Mouse (Mus musculus) lung, postnatal 0 days (tissue): Measurements from ENCODE around the gene F11r. TPM values are rescaled to one million over a fixed set of nuclear protein-coding genes. Genes with fewer than 3 reads are reported as not detected.
A peak's percentile ranks its signal among the peaks of the same experiment; 100 is the strongest.

Experiments
- ATAC-seq: fragments of 200-750 bp; cut with Nextera tagmentation; 2 replicates; pipeline ENCODE4 v1.8.0; 2017; ENCODE audit warnings: moderate library complexity
- DNase-seq: peaks from one replicate; pipeline ENCODE4 v3.0.0-alpha.2; 2016; ENCODE audit warnings: low spot score
- H3K27ac ChIP-seq: fragments of 300-500 bp; sonication (generic); 2 replicates; pipeline ENCODE4 v1.5.1; 2014; ENCODE audit warnings: antibody characterized with exemption, mild to moderate bottlenecking, low read length, mixed read lengths
- H3K27me3 ChIP-seq: fragments of 300-500 bp; sonication (generic); replicated peaks from 2 replicates; pipeline ENCODE4 v1.6.1; 2014; ENCODE audit warnings: low read length, mixed read lengths; ENCODE audit not compliant: insufficient read depth
- H3K36me3 ChIP-seq: fragments of 300-500 bp; sonication (generic); 2 replicates; pipeline ENCODE4 v1.6.1; 2014; ENCODE audit warnings: low read length, mixed read lengths; ENCODE audit not compliant: insufficient read depth
- H3K4me1 ChIP-seq: fragments of 300-500 bp; sonication (generic); 2 replicates; pipeline ENCODE4 v1.6.1; 2014; ENCODE audit warnings: antibody characterized with exemption, low read depth, low read length, mixed read lengths; ENCODE audit not compliant: insufficient read depth
- H3K4me2 ChIP-seq: fragments of 300-500 bp; sonication (generic); replicated peaks from 2 replicates; pipeline ENCODE4 v1.6.1; 2014; ENCODE audit warnings: low read depth, mild to moderate bottlenecking, low read length, moderate library complexity, mixed read lengths
- H3K4me3 ChIP-seq: fragments of 300-500 bp; sonication (generic); 2 replicates; pipeline ENCODE4 v1.5.1; 2014; ENCODE audit warnings: low read depth, low read length
- H3K9ac ChIP-seq: fragments of 300-500 bp; sonication (generic); replicated peaks from 2 replicates; pipeline ENCODE4 v1.6.1; 2014; ENCODE audit warnings: low read depth, mild to moderate bottlenecking
- H3K9me3 ChIP-seq: fragments of 300-500 bp; sonication (generic); 2 replicates; pipeline ENCODE4 v1.6.1; 2016; ENCODE audit warnings: low read length, mixed read lengths
- CTCF ChIP-seq: IDR thresholded peaks from 2 replicates; pipeline ENCODE4 v1.5.1; 2016; ENCODE audit warnings: antibody characterized with exemption, mild to moderate bottlenecking
- EP300 ChIP-seq: IDR thresholded peaks from 2 replicates; pipeline ENCODE4 v1.6.1; 2016; ENCODE audit warnings: antibody characterized with exemption, mild to moderate bottlenecking, control low read depth
- whole genome bisulfite sequencing: fragments of 180-500 bp; shearing (Covaris S2); extraction: QIAGEN DNeasy Blood & Tissue Kit; methylation state at CpG from one replicate; pipeline ENCODE4 v1.1.7; 2014; 5-methylcytosine and 5-hydroxymethylcytosine counted together
- polyA plus RNA-seq: library from polyadenylated mRNA; unstranded; fragments of >200 nt; fragmentation: Nextera tagmentation; extraction: Ambion mirVana; gene quantifications from 2 replicates; pipeline ENCODE4 v1.2.1, GENCODE M21; 2015

Gene F11r
- polyA plus RNA-seq, 1 experiment from 2014 or later = 177 TPM

DNA sequence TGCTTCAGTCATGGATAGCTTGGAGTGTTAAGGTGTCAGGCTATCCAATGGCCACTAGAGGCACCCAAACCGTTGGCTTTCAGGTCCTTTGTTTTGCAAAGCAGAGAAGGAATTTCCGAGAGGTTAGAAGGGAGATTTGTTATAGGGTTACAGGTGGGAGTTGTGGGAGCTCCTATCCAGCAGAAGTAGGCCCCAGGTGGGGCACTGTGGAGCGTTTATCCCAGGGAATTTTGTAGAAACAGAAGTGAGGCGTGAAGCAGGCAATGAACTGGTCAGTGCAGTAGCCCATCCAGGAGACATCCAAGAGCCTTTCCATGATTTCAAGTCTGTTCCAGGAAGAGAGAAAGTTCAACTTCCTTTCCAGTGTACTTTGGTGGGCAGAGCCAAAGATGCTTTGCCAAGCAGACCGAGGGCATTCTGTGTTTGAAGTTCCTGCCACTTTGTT is 64.3 kb downstream of the F11r start:
- H3K4me3 ChIP-seq = no peak overlapping the region
- H3K27ac ChIP-seq = peak overlapping the region; percentile 69
- H3K4me2 ChIP-seq = peak overlapping the region; percentile 30; the same call in 1 of the 2 replicates
- TF ChIP-seq EP300 (no peak), CTCF (peak; percentile 82)
- no peaks in the 10 kb centered on the region for H3K36me3 ChIP-seq
- ATAC-seq = no peak
- WGBS = 5% methylated on average over 5 of the region's 5 CpGs
- DNase-seq = peak; percentile 75
- no peaks in the 10 kb centered on the region for H3K4me1 ChIP-seq
- no peaks in the 10 kb centered on the region for H3K9me3 ChIP-seq
- H3K27me3 ChIP-seq = no peaks in the 10 kb centered on the region
- no peak overlapping the region for H3K9ac ChIP-seq

DNA sequence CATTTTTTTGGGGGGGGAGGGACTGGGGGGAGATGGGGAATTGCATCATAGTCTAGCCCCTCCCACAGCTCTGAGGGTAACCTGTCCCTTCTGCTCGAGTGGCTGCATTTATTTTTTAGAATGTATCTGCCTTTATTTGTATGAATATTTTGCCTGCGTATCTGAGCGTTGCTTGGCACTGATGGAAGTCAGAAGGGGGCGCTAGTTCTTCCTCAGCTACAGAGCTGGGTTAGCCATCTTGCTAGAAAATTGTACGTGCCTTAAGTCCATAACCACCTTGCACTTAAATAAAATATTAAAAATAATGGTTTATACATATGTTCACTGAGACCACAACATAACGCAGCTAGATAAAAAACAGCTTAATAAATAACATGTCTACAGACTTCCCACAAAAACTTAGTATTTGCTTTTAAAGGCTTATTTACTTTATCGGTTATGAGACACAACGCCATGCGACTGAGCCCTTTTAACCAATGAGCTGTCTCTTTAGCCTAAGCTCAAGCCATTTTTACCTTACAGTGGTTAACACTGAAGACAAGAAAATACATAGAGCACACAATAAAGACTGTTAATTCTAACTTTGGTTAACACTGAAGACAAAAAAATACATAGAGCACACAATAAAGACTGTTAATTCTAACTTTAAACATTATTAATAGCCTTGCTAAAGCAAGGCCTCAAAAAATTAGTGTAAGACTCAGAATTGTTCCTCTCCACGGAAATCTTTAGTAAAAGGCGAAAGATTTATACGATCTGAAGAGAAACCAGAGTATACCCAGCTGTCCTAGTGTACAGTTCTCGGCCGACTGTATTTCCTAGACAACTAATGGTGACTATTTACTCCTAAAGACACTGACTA is 65.3 kb downstream of the F11r start:
- H3K27me3 ChIP-seq = no peaks in the 10 kb centered on the region
- DNase-seq (peak; percentile 87), ATAC-seq (peak; percentile 80)
- no peaks in the 10 kb centered on the region for H3K4me1 ChIP-seq
- H3K9me3 ChIP-seq = no peaks in the 10 kb centered on the region
- no peaks in the 10 kb centered on the region for H3K36me3 ChIP-seq
- H3K27ac ChIP-seq = peak overlapping the region; percentile 94
- TF ChIP-seq EP300 (no peak), CTCF (peak; percentile 72)
- H3K9ac ChIP-seq = peak overlapping the region; percentile 37; the same call in 1 of the 2 replicates
- under 1% methylated on average over 14 of the region's 14 CpGs for WGBS
- 0 out of 2 replicates have a peak overlapping the region, but pooled peaks have one; percentile 57 for H3K4me3 ChIP-seq
- H3K4me2 ChIP-seq = peak overlapping the region; percentile 81

DNA sequence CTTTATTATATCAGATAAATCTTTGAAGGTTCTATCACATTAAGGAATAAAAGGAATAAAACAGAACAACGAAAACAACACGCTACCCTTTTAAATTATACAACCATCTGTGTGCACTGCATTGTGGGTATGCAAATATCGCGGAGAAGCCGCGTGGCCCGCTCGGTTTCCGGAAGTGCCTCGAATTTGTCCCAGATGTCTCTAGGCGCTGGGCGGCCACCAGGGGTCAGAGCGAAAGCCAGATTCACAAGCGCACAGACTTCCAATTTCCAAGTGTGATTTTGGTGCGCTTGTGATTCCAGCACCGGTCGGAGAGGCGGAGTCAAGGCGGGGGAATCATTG is 65.9 kb downstream of the F11r start, which contains the start of gene Alyref2:
Gene Alyref2, plus strand, starts transcription at position 229 of the 342 bp plus-strand sequence.
- Histone ChIP-seq H3K9me3 (no peaks in the 10 kb centered on the region), H3K4me3 (peak within 1 kb of the TSS; percentile 57), H3K27me3 (no peaks in the 10 kb centered on the region), H3K9ac (peak within 1 kb of the TSS; percentile 86), H3K27ac (peak within 1 kb of the TSS; percentile 94), H3K4me2 (peak within 1 kb of the TSS; percentile 81), H3K36me3 (no peaks in the 10 kb centered on the region), H3K4me1 (no peaks in the 10 kb centered on the region)
- 2% methylated on average over 19 of the region's 19 CpGs for WGBS
- DNase-seq (peak; percentile 98), ATAC-seq (peak; percentile 91)
- TF ChIP-seq EP300 = peak; percentile 68; the same call in 1 of the 2 replicates
- peak; percentile 89 for TF ChIP-seq CTCF

DNA sequence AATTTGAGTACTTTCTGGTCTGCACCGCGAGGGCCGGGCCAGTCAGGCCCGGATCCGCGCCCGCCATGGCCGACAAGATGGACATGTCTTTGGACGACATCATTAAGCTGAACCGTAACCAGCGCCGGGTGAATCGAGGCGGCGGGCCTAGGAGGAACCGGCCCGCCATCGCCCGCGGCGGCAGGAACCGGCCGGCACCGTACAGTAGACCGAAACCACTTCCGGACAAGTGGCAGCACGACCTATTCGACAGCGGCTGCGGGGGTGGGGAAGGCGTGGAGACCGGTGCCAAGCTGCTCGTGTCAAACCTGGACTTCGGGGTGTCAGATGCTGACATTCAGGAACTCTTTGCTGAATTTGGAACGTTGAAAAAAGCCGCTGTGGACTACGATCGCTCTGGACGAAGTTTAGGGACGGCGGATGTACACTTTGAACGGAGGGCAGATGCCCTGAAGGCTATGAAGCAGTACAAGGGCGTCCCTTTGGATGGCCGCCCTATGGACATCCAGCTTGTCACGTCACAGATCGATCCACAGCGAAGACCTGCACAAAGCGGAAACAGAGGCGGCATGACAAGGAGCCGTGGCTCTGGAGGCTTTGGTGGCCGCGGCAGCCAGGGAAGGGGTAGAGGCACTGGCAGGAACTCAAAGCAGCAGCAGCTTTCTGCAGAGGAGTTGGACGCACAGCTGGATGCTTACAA is 66.4 kb downstream of the F11r start:
- TF ChIP-seq CTCF (no peak; the same call in 1 of the 2 replicates), EP300 (no peak)
- Histone ChIP-seq H3K27me3 (no peaks in the 10 kb centered on the region), H3K4me3 (peak overlapping the region; percentile 57), H3K4me2 (peak overlapping the region; percentile 81), H3K4me1 (no peaks in the 10 kb centered on the region), H3K9me3 (no peaks in the 10 kb centered on the region), H3K9ac (peak overlapping the region; percentile 86), H3K36me3 (no peaks in the 10 kb centered on the region), H3K27ac (peak overlapping the region; percentile 94)
- ATAC-seq = peak; percentile 65
- under 1% methylated on average over 53 of the region's 53 CpGs for WGBS
- peak; percentile 65 for DNase-seq

DNA sequence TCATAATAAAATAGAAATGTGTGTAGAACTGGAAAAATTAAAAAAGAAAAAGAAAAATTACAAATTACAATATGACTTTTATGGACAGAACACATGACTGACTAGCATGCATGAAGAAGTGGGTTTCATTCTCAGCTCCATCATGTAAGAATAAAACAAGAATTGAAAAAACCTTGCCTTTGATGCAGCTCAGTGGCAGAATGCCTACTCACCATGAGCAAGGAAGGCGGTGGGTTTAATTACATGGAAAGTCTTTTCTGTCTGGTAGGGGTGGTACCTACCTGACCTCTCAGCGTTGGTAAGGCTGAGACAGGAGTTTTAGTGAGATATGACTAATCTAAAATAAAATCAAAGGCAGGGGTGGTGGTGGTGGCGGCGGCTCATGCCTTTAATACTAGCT is 67.3 kb downstream of the F11r start:
- H3K36me3 ChIP-seq = no peaks in the 10 kb centered on the region
- no peak for DNase-seq
- no peak for ATAC-seq
- H3K27me3 ChIP-seq = no peaks in the 10 kb centered on the region
- WGBS = 81% methylated on average over 4 of the region's 4 CpGs
- H3K4me1 ChIP-seq = no peaks in the 10 kb centered on the region
- TF ChIP-seq EP300 (no peak), CTCF (no peak)
- H3K9me3 ChIP-seq = no peaks in the 10 kb centered on the region
- H3K9ac ChIP-seq = no peak overlapping the region
- H3K4me3 ChIP-seq = no peak overlapping the region
- H3K4me2 ChIP-seq = peak overlapping the region; percentile 81; the same call in 1 of the 2 replicates
- H3K27ac ChIP-seq = no peak overlapping the region

DNA sequence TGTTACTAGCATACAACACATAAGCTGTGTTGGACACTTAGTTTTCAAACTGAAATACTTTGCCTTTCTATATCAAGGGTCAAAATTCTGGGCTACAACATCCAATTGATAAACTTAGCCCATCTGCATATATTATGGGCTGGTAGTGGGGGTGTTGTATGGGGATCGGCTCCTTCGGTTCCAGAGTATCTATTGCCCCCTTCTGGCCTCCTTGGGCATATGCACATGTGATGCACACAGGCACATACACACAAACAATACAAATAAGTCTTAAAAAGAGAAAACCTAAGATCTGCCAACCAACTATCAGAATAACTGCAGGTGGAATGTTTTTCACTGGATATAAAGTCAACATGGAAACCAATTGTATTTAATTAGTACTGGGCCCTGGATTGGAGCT is 75.9 kb downstream of the F11r start:
- H3K4me2 ChIP-seq = no peak overlapping the region
- H3K4me3 ChIP-seq = no peak overlapping the region
- no peaks in the 10 kb centered on the region for H3K27me3 ChIP-seq
- H3K4me1 ChIP-seq = no peaks in the 10 kb centered on the region
- ATAC-seq (no peak), DNase-seq (no peak)
- TF ChIP-seq EP300 (no peak), CTCF (peak; percentile 32)
- H3K9ac ChIP-seq = no peak overlapping the region
- 84% methylated on average over 2 of the region's 2 CpGs for WGBS
- no peak overlapping the region for H3K27ac ChIP-seq
- no peaks in the 10 kb centered on the region for H3K36me3 ChIP-seq
- no peaks in the 10 kb centered on the region for H3K9me3 ChIP-seq
